Mouse (Mus musculus): ENCODE measurements around the gene Kcnd2.

- TF ChIP-seq CTCF (IDR thresholded peaks at IDR 0.05; ENCODE audit: low read depth): no peak
- no peak for TF ChIP-seq EP300 (IDR thresholded peaks at IDR 0.05; ENCODE audit: low read depth)
These were observed 318.7 kb downstream of the Kcnd2 start for GRCm38 (mm10) chr6:21534009-21534408.

Measured in liver, embryonic 14.5 days (tissue).